Mouse (Mus musculus): ENCODE measurements around the gene Tpte. TPM values are rescaled to one million over a fixed set of nuclear protein-coding genes. Genes with fewer than 3 reads are reported as not detected.

Gene Tpte
- not detected for polyA plus RNA-seq (2014; fragmentation: Illumina TruSeq; extraction: RNeasy Lipid Tissue Mini Kit (QIAGEN cat#74804); ENCODE audit: low read depth, low replicate concordance)

DNA sequence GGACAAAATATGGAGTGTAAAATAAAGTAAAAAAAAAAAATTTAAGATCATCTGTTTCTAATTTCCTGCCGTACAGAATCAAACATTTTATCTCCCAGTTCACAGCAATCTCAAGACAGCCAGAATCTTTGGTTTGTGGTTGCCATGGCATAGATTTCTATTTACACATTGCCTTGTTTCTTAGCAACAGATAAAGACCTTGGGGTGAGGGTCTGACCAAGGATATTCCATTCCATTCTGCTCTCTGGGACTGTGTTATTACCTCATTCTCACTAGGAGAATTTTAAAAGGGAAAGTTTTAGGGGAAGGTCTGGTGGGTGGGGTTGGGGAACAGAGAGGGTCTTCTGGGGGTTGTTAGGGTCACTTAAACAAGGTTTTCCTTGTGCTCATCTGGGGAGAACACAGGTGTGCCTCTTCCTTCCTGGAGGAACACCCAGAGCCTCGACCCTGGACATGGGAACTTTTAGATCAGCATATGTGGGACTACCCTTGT is at the start of gene Tpte:
Tpte (plus strand) TSS at position 443 of the 493 bp plus-strand sequence.

DNA sequence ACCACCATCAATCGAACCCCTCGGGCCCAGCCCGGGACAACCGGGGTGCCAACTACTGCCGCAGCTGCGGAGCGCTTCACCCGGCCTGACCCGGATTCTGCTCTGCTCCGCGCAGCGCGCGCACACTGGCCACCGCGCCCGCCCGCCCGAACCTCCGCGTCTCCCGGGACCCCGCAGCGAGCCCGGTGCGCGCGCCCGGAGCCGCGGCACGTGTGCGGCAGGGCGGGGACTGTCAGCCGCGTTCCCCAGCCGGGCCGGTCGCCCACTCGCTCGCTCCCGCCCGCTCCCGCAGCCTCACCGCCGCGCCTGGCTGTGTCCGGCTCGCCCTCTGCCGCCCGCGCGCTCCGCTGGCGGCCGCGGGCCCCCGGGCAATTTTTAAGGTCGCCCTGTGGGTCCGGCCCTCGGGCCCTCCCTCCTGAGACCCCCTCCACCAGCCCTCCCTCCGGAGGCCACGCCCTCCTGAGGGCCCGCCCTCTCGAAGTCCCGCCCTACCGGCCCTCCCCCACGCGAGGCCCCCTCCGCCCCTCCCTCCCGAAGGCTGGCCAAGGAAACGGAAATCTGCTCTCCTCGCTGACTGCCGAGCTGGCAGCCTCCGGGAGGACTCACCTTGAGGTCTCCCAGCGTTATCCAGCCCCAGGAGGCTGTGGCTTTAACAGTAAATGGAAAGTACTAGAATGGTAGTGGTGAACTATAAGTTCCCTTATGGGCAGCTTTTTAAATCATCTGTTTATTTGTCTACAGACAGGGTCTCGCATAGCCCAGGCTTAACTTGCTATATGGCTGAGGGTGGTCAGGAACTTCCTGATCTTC is 115.1 kb downstream of the Tpte start, which contains the start of gene Slc25a15:
Slc25a15 (minus strand) TSS at position 456 of the 810 bp plus-strand sequence.

DNA sequence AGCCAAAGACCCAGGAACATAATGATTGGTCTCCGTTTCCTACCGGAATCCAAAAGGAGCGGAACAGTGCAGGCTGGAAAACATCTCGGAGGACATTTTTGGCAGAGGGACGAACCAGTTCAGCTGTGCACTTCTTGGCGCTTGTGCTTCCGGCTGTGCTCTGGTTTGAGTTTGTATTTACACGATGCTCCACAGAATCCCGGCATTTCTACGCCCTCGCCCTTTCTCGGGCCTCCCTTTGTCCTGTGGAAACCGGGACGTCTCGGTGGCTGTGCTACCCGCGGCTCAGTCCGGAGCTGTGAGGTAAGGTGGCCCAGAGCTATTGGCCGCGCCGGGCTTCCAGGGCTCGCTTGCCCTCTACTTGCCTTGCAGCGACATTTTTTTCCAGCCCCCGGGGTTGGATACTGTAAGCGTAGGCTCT is 128.1 kb downstream of the Tpte start, which contains the start of gene Mrps31:
Mrps31 (plus strand) TSS at position 80 of the 421 bp plus-strand sequence.

Other genes with a start within 250 kb of the Tpte start
- 0.08 TPM for gene Atp7b, start 223.1 kb upstream of the Tpte start, polyA plus RNA-seq (2014; fragmentation: Illumina TruSeq; extraction: RNeasy Lipid Tissue Mini Kit (QIAGEN cat#74804); ENCODE audit: low read depth, low replicate concordance)
- 5.0 TPM for gene Alg11, start 222.7 kb upstream of the Tpte start, polyA plus RNA-seq (2014; fragmentation: Illumina TruSeq; extraction: RNeasy Lipid Tissue Mini Kit (QIAGEN cat#74804); ENCODE audit: low read depth, low replicate concordance)
- not detected for gene Nek5, start 158.4 kb upstream of the Tpte start, polyA plus RNA-seq (2014; fragmentation: Illumina TruSeq; extraction: RNeasy Lipid Tissue Mini Kit (QIAGEN cat#74804); ENCODE audit: low read depth, low replicate concordance)
- gene Nek3, start 117.0 kb upstream of the Tpte start, polyA plus RNA-seq (2014; fragmentation: Illumina TruSeq; extraction: RNeasy Lipid Tissue Mini Kit (QIAGEN cat#74804); ENCODE audit: low read depth, low replicate concordance): 3.2 TPM
- gene Ckap2, start 97.6 kb upstream of the Tpte start, polyA plus RNA-seq (2014; fragmentation: Illumina TruSeq; extraction: RNeasy Lipid Tissue Mini Kit (QIAGEN cat#74804); ENCODE audit: low read depth, low replicate concordance): 0.31 TPM
- 23.3 TPM for gene Vps36, start 90.6 kb upstream of the Tpte start, polyA plus RNA-seq (2014; fragmentation: Illumina TruSeq; extraction: RNeasy Lipid Tissue Mini Kit (QIAGEN cat#74804); ENCODE audit: low read depth, low replicate concordance)
- gene Thsd1, start 56.1 kb upstream of the Tpte start, polyA plus RNA-seq (2014; fragmentation: Illumina TruSeq; extraction: RNeasy Lipid Tissue Mini Kit (QIAGEN cat#74804); ENCODE audit: low read depth, low replicate concordance): 4.5 TPM
- gene Slc25a15, start 115.2 kb downstream of the Tpte start, polyA plus RNA-seq (2014; fragmentation: Illumina TruSeq; extraction: RNeasy Lipid Tissue Mini Kit (QIAGEN cat#74804); ENCODE audit: low read depth, low replicate concordance): 11.2 TPM
- gene Mrps31, start 127.9 kb downstream of the Tpte start, polyA plus RNA-seq (2014; fragmentation: Illumina TruSeq; extraction: RNeasy Lipid Tissue Mini Kit (QIAGEN cat#74804); ENCODE audit: low read depth, low replicate concordance): 60.7 TPM